Mouse (Mus musculus) left cerebral cortex, postnatal 4 days (tissue): Measurements from ENCODE around the gene Rhebl1. TPM values are rescaled to one million over a fixed set of nuclear protein-coding genes. Genes with fewer than 3 reads are reported as not detected.

Experiments used
- DNase-seq: peaks from one replicate; pipeline ENCODE4 v3.0.0-alpha.2; 2022
- intact Hi-C: fragments of 180-260 bp; cut with DNase I; formaldehyde crosslinking; loops from one replicate; pipeline ENCODE4 v1.15.1; 2025
- total RNA-seq, 2 experiments: library from RNA; stranded (reverse); gene quantifications; 2 replicates each; pipeline ENCODE4 v1.2.3; 2021

The Rhebl1 gene
- total RNA-seq, 2 experiments from 2014 or later = 18.3 to 18.4 TPM

GRCm38 (mm10) chr15:98916016-98916415 is 21.7 kb upstream of the Rhebl1 start:
- intact Hi-C loops = loop anchor here (5.0 kb wide), 1 partner anchor 34 kb away; no protein-coding TSS in a partner anchor
- DNase-seq = no peak

GRCm38 (mm10) chr15:98914903-98915302 is 20.6 kb upstream of the Rhebl1 start:
- DNase-seq = no peak
- intact Hi-C loops = loop anchor here (5.0 kb wide), 1 partner anchor 33 kb away; no protein-coding TSS in a partner anchor

- intact Hi-C loops = no loop called here
- peak; percentile 59 for DNase-seq
These were observed 10.4 kb upstream of the Rhebl1 start for GRCm38 (mm10) chr15:98904692-98905091.

- DNase-seq = no peak
- intact Hi-C loops = no loop called here
These were observed 8.3 kb upstream of the Rhebl1 start for GRCm38 (mm10) chr15:98902600-98902999.

- intact Hi-C loops = no loop called here
These were observed 7.2 kb upstream of the Rhebl1 start for GRCm38 (mm10) chr15:98901530-98901929.

GRCm38 (mm10) chr15:98897928-98898800 is 3.8 kb upstream of the Rhebl1 start, which contains the start of gene Dhh:
Gene Dhh, minus strand, starts transcription at chr15:98898540.
- DNase-seq = no peak
- intact Hi-C loops = no loop called here

More at GRCm38 (mm10) chr15:98901530-98901929, 7.2 kb upstream of the Rhebl1 start:
- no peak for DNase-seq

GRCm38 (mm10) chr15:98897495-98897894 is 3.2 kb upstream of the Rhebl1 start:
- DNase-seq = no peak
- intact Hi-C loops = no loop called here

- no peak for DNase-seq
- intact Hi-C loops = no loop called here
These were observed 1.6 kb upstream of the Rhebl1 start for GRCm38 (mm10) chr15:98895635-98896589.

GRCm38 (mm10) chr15:98894746-98895634 is 650 bp upstream of the Rhebl1 start:
- intact Hi-C loops = no loop called here

GRCm38 (mm10) chr15:98893036-98893435 is 1.3 kb downstream of the Rhebl1 start:
- intact Hi-C loops = no loop called here
- no peak for DNase-seq

More at GRCm38 (mm10) chr15:98894746-98895634, 650 bp upstream of the Rhebl1 start:
- DNase-seq = no peak

- DNase-seq = peak; percentile 61
- intact Hi-C loops = no loop called here
These were observed 2.3 kb downstream of the Rhebl1 start for GRCm38 (mm10) chr15:98891907-98892606.

GRCm38 (mm10) chr15:98891198-98891742 is 3.1 kb downstream of the Rhebl1 start:
- intact Hi-C loops = no loop called here

GRCm38 (mm10) chr15:98887526-98887925 is 6.8 kb downstream of the Rhebl1 start:
- DNase-seq = no peak
- intact Hi-C loops = no loop called here

More at GRCm38 (mm10) chr15:98891198-98891742, 3.1 kb downstream of the Rhebl1 start:
- DNase-seq = no peak

- intact Hi-C loops = no loop called here
- DNase-seq = no peak
These were observed 7.5 kb downstream of the Rhebl1 start for GRCm38 (mm10) chr15:98886667-98887387.

- intact Hi-C loops = loop anchor here (5.0 kb wide), 1 partner anchor 33 kb away; the partner anchor contains the start of gene Lmbr1l
- DNase-seq = no peak
These were observed 10.2 kb downstream of the Rhebl1 start for GRCm38 (mm10) chr15:98884106-98884505.

- intact Hi-C loops = loop anchor here (5.0 kb wide), 1 partner anchor 34 kb away; the partner anchor contains the start of gene Lmbr1l
- DNase-seq = no peak
These were observed 10.7 kb downstream of the Rhebl1 start for GRCm38 (mm10) chr15:98883661-98884060.

GRCm38 (mm10) chr15:98881656-98882008 is 12.7 kb downstream of the Rhebl1 start:
- no peak for DNase-seq
- intact Hi-C loops = loop anchor here (5.0 kb wide), 1 partner anchor 36 kb away; the partner anchor contains the start of gene Lmbr1l
